Mouse (Mus musculus): ENCODE data around the gene Dhx40.

Gene Dhx40

GRCm38 (mm10) chr11:86724982-86725381, 82.6 kb downstream of the Dhx40 start:
- in situ Hi-C loops (cut with MboI; ENCODE audit: low pct_unique_long_range_greater_than_20kb in 1 of 2, low sequenced_read_pairs in 2 of 2, unreplicated experiment in 1 of 2) = no loop called here

GRCm38 (mm10) chr11:86724004-86724403, 83.5 kb downstream of the Dhx40 start:
- in situ Hi-C loops (cut with MboI; ENCODE audit: low pct_unique_long_range_greater_than_20kb in 1 of 2, low sequenced_read_pairs in 2 of 2, unreplicated experiment in 1 of 2) = no loop called here

GRCm38 (mm10) chr11:86719390-86719789, 88.2 kb downstream of the Dhx40 start:
- in situ Hi-C loops (cut with MboI; ENCODE audit: low pct_unique_long_range_greater_than_20kb in 1 of 2, low sequenced_read_pairs in 2 of 2, unreplicated experiment in 1 of 2) = no loop called here

All from mouse embryonic stem cell (cell line).